Mouse (Mus musculus): ENCODE measurements around the gene Rprd1b. TPM values are rescaled to one million over a fixed set of nuclear protein-coding genes. Genes with fewer than 3 reads are reported as not detected.
A peak's percentile ranks its signal among the peaks of the same experiment; 100 is the strongest.

Rprd1b gene
- polyA plus RNA-seq, 1 experiment = 13.2 TPM

DNA sequence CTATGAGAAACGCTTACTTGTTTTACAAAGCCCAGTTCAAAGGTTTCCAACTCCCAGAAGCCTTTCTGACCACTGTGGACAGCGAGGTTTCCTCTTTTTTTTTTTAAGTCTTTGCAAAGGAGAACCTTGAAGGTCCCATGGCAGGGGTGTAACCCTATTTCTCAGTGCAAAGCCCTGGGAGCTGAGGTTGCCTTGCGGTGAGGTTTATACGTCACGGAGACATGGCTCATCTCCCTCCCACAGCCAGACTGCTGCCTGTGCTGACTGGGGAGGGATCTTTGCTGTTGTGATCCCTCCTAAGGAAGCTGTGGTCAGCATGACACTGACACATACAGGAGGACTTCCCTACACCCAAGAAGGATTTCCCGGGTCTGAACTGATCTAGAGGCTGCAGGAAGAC, 104.8 kb downstream of the Rprd1b start:
- 76% methylated on average over 6 of the region's 6 CpGs for WGBS
- peaks cover 79% of the 10 kb centered on the region for H3K36me3 ChIP-seq (ENCODE audit: control insufficient read depth, insufficient read depth, low read length)
- peaks cover 19% of the 10 kb centered on the region for H3K4me1 ChIP-seq (ENCODE audit: control insufficient read depth, insufficient read depth, insufficient read length, low read length)
- TF ChIP-seq POLR2A (IDR thresholded peaks at IDR 0.05; ENCODE audit: low read depth, low read length) (no peak), CTCF (IDR thresholded peaks at IDR 0.05; ENCODE audit: extremely low read depth, insufficient read length, insufficient replicate concordance, low read depth, low read length) (no peak)
- H3K27me3 ChIP-seq (ENCODE audit: control insufficient read depth, insufficient read depth, low read length) = no peaks in the 10 kb centered on the region
- no peak overlapping the region for H3K4me3 ChIP-seq (ENCODE audit: low read depth, low read length)
- no peak overlapping the region for H3K27ac ChIP-seq (ENCODE audit: insufficient read depth, low read depth, low read length)

GRCm38 (mm10) chr2:158136205-158136604, 107.9 kb downstream of the Rprd1b start:
- 60% methylated on average over 7 of the region's 7 CpGs for WGBS
- no peaks in the 10 kb centered on the region for H3K27me3 ChIP-seq (ENCODE audit: control insufficient read depth, insufficient read depth, low read length)
- peaks cover 87% of the 10 kb centered on the region for H3K36me3 ChIP-seq (ENCODE audit: control insufficient read depth, insufficient read depth, low read length)
- H3K4me1 ChIP-seq (ENCODE audit: control insufficient read depth, insufficient read depth, insufficient read length, low read length) = peaks cover 7% of the 10 kb centered on the region
- peak overlapping the region; percentile 24; the same call in 1 of the 2 replicates for H3K27ac ChIP-seq (ENCODE audit: insufficient read depth, low read depth, low read length)
- TF ChIP-seq CTCF (IDR thresholded peaks at IDR 0.05; ENCODE audit: extremely low read depth, insufficient read length, insufficient replicate concordance, low read depth, low read length) (no peak), POLR2A (IDR thresholded peaks at IDR 0.05; ENCODE audit: low read depth, low read length) (no peak)
- H3K4me3 ChIP-seq (ENCODE audit: low read depth, low read length) = no peak overlapping the region

DNA sequence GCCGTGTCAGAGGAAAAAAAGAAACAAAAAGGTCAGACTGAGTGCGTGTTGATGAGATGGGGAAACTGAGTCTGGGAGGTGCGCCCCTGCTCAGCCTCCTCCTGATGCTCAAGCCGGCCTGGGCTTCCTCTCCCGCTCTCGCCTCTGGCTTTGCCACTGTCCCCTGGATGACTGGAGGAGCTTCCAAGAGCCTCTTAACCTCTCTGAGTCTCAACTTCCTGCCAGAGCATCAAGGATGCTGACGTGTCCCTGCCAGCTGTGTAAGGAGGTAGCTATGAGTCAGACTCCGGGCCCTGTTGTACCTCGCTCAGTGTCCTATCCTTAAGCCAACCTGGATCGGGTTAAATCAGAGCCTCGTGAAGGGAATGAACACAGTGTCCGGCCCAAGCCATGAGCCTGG, 109.5 kb downstream of the Rprd1b start:
- Histone ChIP-seq H3K27ac (ENCODE audit: insufficient read depth, low read depth, low read length) (no peak overlapping the region), H3K4me3 (ENCODE audit: low read depth, low read length) (no peak overlapping the region), H3K36me3 (ENCODE audit: control insufficient read depth, insufficient read depth, low read length) (peaks cover 84% of the 10 kb centered on the region), H3K4me1 (ENCODE audit: control insufficient read depth, insufficient read depth, insufficient read length, low read length) (peaks cover 16% of the 10 kb centered on the region), H3K27me3 (ENCODE audit: control insufficient read depth, insufficient read depth, low read length) (no peaks in the 10 kb centered on the region)
- TF ChIP-seq POLR2A (IDR thresholded peaks at IDR 0.05; ENCODE audit: low read depth, low read length) (no peak), CTCF (IDR thresholded peaks at IDR 0.05; ENCODE audit: extremely low read depth, insufficient read length, insufficient replicate concordance, low read depth, low read length) (no peak)
- WGBS = 81% methylated on average over 12 of the region's 12 CpGs

- TF ChIP-seq CTCF (IDR thresholded peaks at IDR 0.05; ENCODE audit: extremely low read depth, insufficient read length, insufficient replicate concordance, low read depth, low read length) (no peak), POLR2A (IDR thresholded peaks at IDR 0.05; ENCODE audit: low read depth, low read length) (no peak)
- no peak overlapping the region for H3K27ac ChIP-seq (ENCODE audit: insufficient read depth, low read depth, low read length)
- 95% methylated on average over 9 of the region's 9 CpGs for WGBS
- H3K4me1 ChIP-seq (ENCODE audit: control insufficient read depth, insufficient read depth, insufficient read length, low read length) = peaks cover 23% of the 10 kb centered on the region
- peaks cover 80% of the 10 kb centered on the region for H3K36me3 ChIP-seq (ENCODE audit: control insufficient read depth, insufficient read depth, low read length)
- no peak overlapping the region for H3K4me3 ChIP-seq (ENCODE audit: low read depth, low read length)
- no peaks in the 10 kb centered on the region for H3K27me3 ChIP-seq (ENCODE audit: control insufficient read depth, insufficient read depth, low read length)
These were observed 110.5 kb downstream of the Rprd1b start for GRCm38 (mm10) chr2:158138778-158139177.

DNA sequence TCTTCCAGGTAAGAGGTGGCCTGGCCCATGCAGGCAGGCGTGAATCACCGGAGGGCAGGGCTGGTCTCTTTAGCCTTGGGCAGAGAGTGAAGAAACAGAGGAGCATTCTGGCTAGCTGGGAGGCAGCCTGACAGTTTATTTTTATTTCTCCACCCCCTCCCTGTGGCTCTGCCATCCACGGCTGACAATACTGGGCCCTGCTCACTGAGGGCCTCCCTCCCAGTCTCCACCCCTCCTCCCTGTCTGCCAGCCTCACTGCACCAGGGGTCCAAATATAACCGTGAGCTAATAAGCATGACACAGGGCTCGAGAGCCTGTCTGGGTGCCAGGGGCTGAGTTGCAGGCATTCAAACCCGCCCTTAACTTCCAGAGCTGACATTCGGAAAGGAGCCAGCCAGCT, 111.3 kb downstream of the Rprd1b start:
- Histone ChIP-seq H3K27me3 (ENCODE audit: control insufficient read depth, insufficient read depth, low read length) (no peaks in the 10 kb centered on the region), H3K36me3 (ENCODE audit: control insufficient read depth, insufficient read depth, low read length) (peaks cover 73% of the 10 kb centered on the region), H3K27ac (ENCODE audit: insufficient read depth, low read depth, low read length) (no peak overlapping the region), H3K4me3 (ENCODE audit: low read depth, low read length) (no peak overlapping the region), H3K4me1 (ENCODE audit: control insufficient read depth, insufficient read depth, insufficient read length, low read length) (peaks cover 26% of the 10 kb centered on the region)
- WGBS = 74% methylated on average over 7 of the region's 7 CpGs
- TF ChIP-seq CTCF (IDR thresholded peaks at IDR 0.05; ENCODE audit: extremely low read depth, insufficient read length, insufficient replicate concordance, low read depth, low read length) (no peak), POLR2A (IDR thresholded peaks at IDR 0.05; ENCODE audit: low read depth, low read length) (no peak)

DNA sequence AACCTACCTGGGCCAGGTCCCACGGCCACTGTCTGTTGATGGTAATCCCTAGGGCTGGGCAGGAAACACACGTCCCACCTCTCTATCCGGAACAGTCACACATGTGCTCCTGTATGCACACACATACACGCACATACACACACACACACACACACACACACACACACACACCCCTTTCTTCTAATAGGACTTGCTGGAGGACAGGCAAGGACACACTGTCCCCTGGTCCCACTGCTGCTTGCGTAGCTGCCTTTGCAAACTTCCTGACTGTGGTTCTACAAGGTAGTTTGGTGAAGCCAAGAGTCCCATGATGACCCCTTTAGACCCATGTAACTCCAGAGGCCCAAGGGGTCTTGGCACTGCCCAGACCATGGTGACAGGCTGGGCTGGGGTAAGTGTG, 112.4 kb downstream of the Rprd1b start:
- H3K36me3 ChIP-seq (ENCODE audit: control insufficient read depth, insufficient read depth, low read length) = peaks cover 63% of the 10 kb centered on the region
- peaks cover 28% of the 10 kb centered on the region for H3K4me1 ChIP-seq (ENCODE audit: control insufficient read depth, insufficient read depth, insufficient read length, low read length)
- H3K4me3 ChIP-seq (ENCODE audit: low read depth, low read length) = no peak overlapping the region
- 76% methylated on average over 5 of the region's 5 CpGs for WGBS
- no peaks in the 10 kb centered on the region for H3K27me3 ChIP-seq (ENCODE audit: control insufficient read depth, insufficient read depth, low read length)
- H3K27ac ChIP-seq (ENCODE audit: insufficient read depth, low read depth, low read length) = 0 out of 2 replicates have a peak overlapping the region, but pooled peaks have one; percentile 13
- TF ChIP-seq CTCF (IDR thresholded peaks at IDR 0.05; ENCODE audit: extremely low read depth, insufficient read length, insufficient replicate concordance, low read depth, low read length) (no peak), POLR2A (IDR thresholded peaks at IDR 0.05; ENCODE audit: low read depth, low read length) (no peak)

GRCm38 (mm10) chr2:158141271-158141670, 113.0 kb downstream of the Rprd1b start:
- Histone ChIP-seq H3K4me1 (ENCODE audit: control insufficient read depth, insufficient read depth, insufficient read length, low read length) (peaks cover 28% of the 10 kb centered on the region), H3K4me3 (ENCODE audit: low read depth, low read length) (no peak overlapping the region), H3K36me3 (ENCODE audit: control insufficient read depth, insufficient read depth, low read length) (peaks cover 57% of the 10 kb centered on the region), H3K27me3 (ENCODE audit: control insufficient read depth, insufficient read depth, low read length) (no peaks in the 10 kb centered on the region), H3K27ac (ENCODE audit: insufficient read depth, low read depth, low read length) (0 out of 2 replicates have a peak overlapping the region, but pooled peaks have one; percentile 2)
- TF ChIP-seq CTCF (IDR thresholded peaks at IDR 0.05; ENCODE audit: extremely low read depth, insufficient read length, insufficient replicate concordance, low read depth, low read length) (no peak), POLR2A (IDR thresholded peaks at IDR 0.05; ENCODE audit: low read depth, low read length) (no peak)
- 82% methylated on average over 7 of the region's 7 CpGs for WGBS

Data from small intestine, adult 2 months (tissue).